Mouse (Mus musculus) adipose tissue, adult 10 weeks (tissue): ENCODE results near the gene Pbx1. TPM values are rescaled to one million over a fixed set of nuclear protein-coding genes. Genes with fewer than 3 reads are reported as not detected.

Experiments used
- polyA plus RNA-seq: library from polyadenylated mRNA; stranded (reverse); fragments of 350-450 nt; fragmentation: Illumina TruSeq; extraction: RNeasy Lipid Tissue Mini Kit (QIAGEN cat#74804); gene quantifications from one replicate; pipeline ENCODE4 v1.2.3, GENCODE M21; 2014; ENCODE audit warnings: low read depth, low replicate concordance

Gene Pbx1
- polyA plus RNA-seq: 30.1 TPM

GRCm38 (mm10) chr1:168432232-168432280 lies at the start of gene Pbx1:
Pbx1 (minus strand) TSS chr1:168432270.

